Mouse (Mus musculus) cortical plate, adult 2 months (tissue): Measurements from ENCODE around the gene Drd3. TPM values are rescaled to one million over a fixed set of nuclear protein-coding genes. Genes with fewer than 3 reads are reported as not detected.

Source experiments
- H3K27ac ChIP-seq: fragments of 200-500 bp; 2 replicates; pipeline ENCODE4 v1.5.1; 2012; ENCODE audit warnings: low read length, control low read depth, inconsistent platforms; ENCODE audit not compliant: insufficient read depth
- H3K4me1 ChIP-seq: fragments of 200-500 bp; 2 replicates; pipeline ENCODE4 v1.6.1; 2011; ENCODE audit warnings: low read length; ENCODE audit not compliant: control insufficient read depth, insufficient read depth
- H3K4me3 ChIP-seq: fragments of 200-500 bp; 2 replicates; pipeline ENCODE4 v1.5.1; 2011; ENCODE audit warnings: mild to moderate bottlenecking, low read length, control low read depth; ENCODE audit not compliant: insufficient read depth
- CTCF ChIP-seq: fragments of 200-500 bp; IDR thresholded peaks from 2 replicates; pipeline ENCODE4 v1.5.1; 2011; ENCODE audit warnings: mild to moderate bottlenecking, control low read depth, low read length; ENCODE audit not compliant: insufficient read depth; ENCODE audit errors: extremely low read depth
- POLR2A ChIP-seq: fragments of 200-500 bp; IDR thresholded peaks from 2 replicates; pipeline ENCODE4 v1.6.1; 2011; ENCODE audit warnings: mild to moderate bottlenecking, low read length, control low read depth; ENCODE audit not compliant: insufficient read depth; ENCODE audit errors: extremely low read depth
- polyA plus RNA-seq: library from polyadenylated mRNA; depleted of rRNA; stranded (reverse); fragments of >200 nt; gene quantifications from 2 replicates; pipeline ENCODE4 v1.2.3, GENCODE M21; 2012

Drd3 gene
- polyA plus RNA-seq, 1 experiment = 0.25 TPM

GRCm38 (mm10) chr16:43776886-43777285 is 23.1 kb downstream of the Drd3 start:
- Histone ChIP-seq H3K4me3 (no peak overlapping the region), H3K4me1 (no peaks in the 10 kb centered on the region), H3K27ac (no peak overlapping the region)
- TF ChIP-seq POLR2A (no peak), CTCF (no peak)

- Histone ChIP-seq H3K27ac (no peak overlapping the region), H3K4me1 (no peaks in the 10 kb centered on the region), H3K4me3 (no peak overlapping the region)
- TF ChIP-seq CTCF = no peak
- TF ChIP-seq POLR2A = no peak
Measured at GRCm38 (mm10) chr16:43799541-43799940, 45.7 kb downstream of the Drd3 start.

- no peaks in the 10 kb centered on the region for H3K4me1 ChIP-seq
- H3K27ac ChIP-seq = no peak overlapping the region
- TF ChIP-seq POLR2A (no peak), CTCF (no peak)
- H3K4me3 ChIP-seq = no peak overlapping the region
Measured at GRCm38 (mm10) chr16:43800119-43800721, 46.4 kb downstream of the Drd3 start.

- H3K4me1 ChIP-seq = no peaks in the 10 kb centered on the region
- no peak overlapping the region for H3K27ac ChIP-seq
- no peak overlapping the region for H3K4me3 ChIP-seq
- TF ChIP-seq POLR2A (no peak), CTCF (no peak)
Measured at GRCm38 (mm10) chr16:43801137-43801536, 47.3 kb downstream of the Drd3 start.

GRCm38 (mm10) chr16:43801791-43802307 is 48.0 kb downstream of the Drd3 start:
- TF ChIP-seq POLR2A (no peak), CTCF (peak; percentile 65)
- Histone ChIP-seq H3K4me1 (no peaks in the 10 kb centered on the region), H3K4me3 (peak overlapping the region; percentile 20; the same call in 1 of the 2 replicates), H3K27ac (no peak overlapping the region)

- Histone ChIP-seq H3K4me1 (no peaks in the 10 kb centered on the region), H3K4me3 (no peak overlapping the region), H3K27ac (no peak overlapping the region)
- TF ChIP-seq CTCF (no peak), POLR2A (no peak)
Measured at GRCm38 (mm10) chr16:43802466-43802865, 48.6 kb downstream of the Drd3 start.

GRCm38 (mm10) chr16:43804364-43804763 is 50.5 kb downstream of the Drd3 start:
- Histone ChIP-seq H3K27ac (no peak overlapping the region), H3K4me3 (no peak overlapping the region), H3K4me1 (no peaks in the 10 kb centered on the region)
- no peak for TF ChIP-seq CTCF
- TF ChIP-seq POLR2A = no peak

- Histone ChIP-seq H3K4me1 (no peaks in the 10 kb centered on the region), H3K4me3 (no peak overlapping the region), H3K27ac (no peak overlapping the region)
- TF ChIP-seq POLR2A = no peak
- TF ChIP-seq CTCF = no peak
Measured at GRCm38 (mm10) chr16:43807048-43807447, 53.2 kb downstream of the Drd3 start.

- no peak overlapping the region for H3K4me3 ChIP-seq
- no peaks in the 10 kb centered on the region for H3K4me1 ChIP-seq
- TF ChIP-seq CTCF = no peak
- TF ChIP-seq POLR2A = no peak
- no peak overlapping the region for H3K27ac ChIP-seq
Measured at GRCm38 (mm10) chr16:43809429-43809828, 55.6 kb downstream of the Drd3 start.

GRCm38 (mm10) chr16:43811402-43811801 is 57.6 kb downstream of the Drd3 start:
- no peak overlapping the region for H3K27ac ChIP-seq
- H3K4me1 ChIP-seq = no peaks in the 10 kb centered on the region
- H3K4me3 ChIP-seq = no peak overlapping the region
- TF ChIP-seq POLR2A (no peak), CTCF (no peak)

GRCm38 (mm10) chr16:43814644-43815043 is 60.8 kb downstream of the Drd3 start:
- Histone ChIP-seq H3K4me1 (no peaks in the 10 kb centered on the region), H3K27ac (no peak overlapping the region), H3K4me3 (no peak overlapping the region)
- no peak for TF ChIP-seq CTCF
- no peak for TF ChIP-seq POLR2A
